Mouse (Mus musculus) frontal cortex, postnatal 25 days (tissue): ENCODE results near the gene Edaradd.

Experiments
- DNase-seq, 2 experiments: peaks; one replicate each; pipeline ENCODE4 v3.0.0; 2022; ENCODE audit warnings: low spot score in 2 of 2

Edaradd gene

GRCm38 (mm10) chr13:12519955-12520584, at the start of gene Edaradd:
TSS of gene Edaradd (minus strand) at chr13:12520438.
- DNase-seq, result peak in 1 of 2 experiments; percentile 9

DNA sequence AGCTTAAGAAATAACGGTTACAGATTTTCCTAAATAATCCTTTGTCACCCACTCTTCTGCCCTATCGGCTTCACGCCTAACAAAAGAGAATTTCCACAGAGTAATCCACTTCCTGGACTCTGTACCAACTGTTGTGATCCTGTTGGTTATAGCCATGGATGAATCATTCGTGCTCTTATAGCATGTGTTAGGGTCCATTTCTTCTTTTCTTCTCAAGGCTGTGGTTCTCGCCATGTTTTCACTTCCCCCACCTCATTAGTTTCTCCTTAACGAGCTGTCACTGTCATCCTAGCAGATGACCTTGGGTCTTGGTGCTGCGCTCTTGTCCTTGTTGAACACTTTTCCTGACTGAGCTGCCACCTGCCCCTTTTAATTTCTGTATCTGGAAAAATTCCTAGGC, 49.5 kb upstream of the Edaradd start:
- DNase-seq, result no peak

GRCm38 (mm10) chr13:12568597-12569469, 48.6 kb upstream of the Edaradd start:
- DNase-seq, result no peak

DNA sequence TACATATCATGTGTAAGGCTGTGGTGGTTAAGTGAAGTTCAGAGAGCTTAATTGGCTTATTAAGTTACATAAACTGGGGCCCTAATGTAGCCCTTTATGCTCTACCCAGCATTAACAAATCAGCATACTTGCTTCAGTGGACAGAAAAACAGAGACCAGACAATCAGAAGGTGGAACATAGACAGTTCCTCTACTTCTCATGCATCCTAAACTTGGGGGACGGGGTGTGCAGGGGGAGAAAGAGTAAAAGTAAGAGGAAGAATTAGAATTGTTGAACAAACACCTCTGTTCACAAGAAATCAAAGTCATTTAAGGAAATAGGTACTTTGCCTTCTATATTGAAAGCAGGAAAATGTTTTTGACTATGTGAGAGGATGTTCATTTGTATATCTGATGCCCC, 47.7 kb upstream of the Edaradd start:
- no peak for DNase-seq

- DNase-seq, result peak; percentile 97 to 98
Measured at GRCm38 (mm10) chr13:12565621-12566390, 45.6 kb upstream of the Edaradd start, which contains the start of gene Ero1lb. TSS of gene Ero1lb (plus strand) at chr13:12565874.

DNA sequence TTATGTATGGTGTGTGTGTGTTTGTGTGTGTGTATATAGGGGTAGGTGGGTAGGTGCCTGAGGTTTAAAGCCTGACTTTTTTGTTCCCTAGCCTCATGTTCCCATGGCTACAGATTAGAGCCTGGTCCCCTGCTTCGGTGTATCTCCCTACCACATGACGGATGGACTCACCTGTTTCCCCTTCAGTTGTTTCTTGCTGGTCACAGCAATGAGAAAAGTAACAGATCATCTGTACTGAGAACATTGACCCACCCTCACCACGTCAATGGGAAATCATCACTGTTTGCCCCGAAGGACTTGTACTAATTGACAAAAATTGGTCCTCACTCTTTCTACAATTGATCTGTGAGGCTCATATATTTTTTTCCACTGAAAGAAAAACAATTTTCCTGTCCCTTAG, 42.0 kb upstream of the Edaradd start:
- DNase-seq, result no peak

DNA sequence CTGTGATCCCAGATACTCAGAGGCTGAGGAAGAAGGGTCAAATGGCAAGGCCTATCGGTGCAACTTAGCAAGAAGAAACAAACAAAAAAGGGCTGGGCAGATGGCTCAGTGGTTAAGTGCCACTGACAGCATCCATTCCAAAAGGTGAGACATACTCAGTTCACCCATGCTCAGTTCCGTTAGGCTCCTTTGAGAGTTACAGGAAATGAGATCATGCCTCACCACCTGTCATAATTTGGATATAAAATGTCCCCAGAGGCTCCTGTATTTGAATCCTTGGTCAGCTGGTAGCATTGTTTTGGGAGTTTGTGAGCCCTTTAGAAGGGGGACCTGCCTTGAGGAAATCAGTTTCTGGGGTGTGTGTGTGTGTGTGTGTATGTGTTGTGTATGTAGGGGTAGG, 41.5 kb upstream of the Edaradd start:
- DNase-seq, result no peak

DNA sequence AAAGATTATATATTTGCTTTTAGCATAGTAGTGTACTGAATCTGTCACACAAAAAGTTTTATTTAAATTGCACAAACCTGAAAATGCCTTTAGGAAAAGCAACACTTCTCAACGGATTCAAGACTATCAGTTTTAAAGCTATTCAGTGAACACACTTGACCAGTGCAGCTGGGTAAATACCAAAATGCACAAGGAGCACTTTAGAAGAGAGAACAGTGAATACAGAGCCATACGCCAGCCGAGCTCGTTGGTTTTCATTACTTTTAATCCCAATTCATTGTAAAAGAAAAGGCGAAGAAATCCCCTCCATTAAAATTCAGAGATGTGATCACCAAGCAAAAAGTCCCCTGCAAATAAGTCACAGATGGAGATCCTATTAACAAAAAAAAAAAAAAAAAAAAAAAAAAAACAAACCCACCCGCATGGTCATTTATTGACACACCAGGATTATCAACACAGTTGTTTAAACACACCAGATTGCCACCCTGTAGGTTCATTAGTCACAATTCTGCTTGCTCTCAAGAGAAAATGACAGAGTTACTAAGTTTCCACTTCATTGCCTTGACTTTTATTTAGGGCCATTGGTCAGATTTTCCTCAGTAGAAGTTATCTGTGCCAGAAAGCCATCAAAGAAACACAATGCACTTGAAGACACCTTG, 39.4 kb upstream of the Edaradd start:
- no peak for DNase-seq

DNA sequence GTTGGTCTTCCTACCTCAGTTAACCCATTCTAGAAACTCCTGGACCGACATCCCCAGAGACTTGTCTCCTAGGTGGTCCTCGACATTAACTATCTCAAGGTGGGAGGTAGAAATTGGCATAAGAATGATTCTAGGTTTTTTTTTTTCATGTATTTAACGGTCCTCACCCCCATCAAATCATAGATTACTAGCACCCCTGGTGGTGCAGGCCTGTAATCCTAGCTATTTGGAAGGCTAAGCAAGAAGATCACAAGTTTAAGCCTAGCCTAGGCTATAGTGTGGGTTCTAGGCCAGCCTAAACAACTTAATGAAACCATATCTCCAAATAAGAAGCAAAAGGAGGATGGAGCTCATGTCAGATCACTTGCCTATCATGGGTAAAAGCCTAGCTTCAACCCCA, 38.8 kb upstream of the Edaradd start:
- no peak for DNase-seq

DNA sequence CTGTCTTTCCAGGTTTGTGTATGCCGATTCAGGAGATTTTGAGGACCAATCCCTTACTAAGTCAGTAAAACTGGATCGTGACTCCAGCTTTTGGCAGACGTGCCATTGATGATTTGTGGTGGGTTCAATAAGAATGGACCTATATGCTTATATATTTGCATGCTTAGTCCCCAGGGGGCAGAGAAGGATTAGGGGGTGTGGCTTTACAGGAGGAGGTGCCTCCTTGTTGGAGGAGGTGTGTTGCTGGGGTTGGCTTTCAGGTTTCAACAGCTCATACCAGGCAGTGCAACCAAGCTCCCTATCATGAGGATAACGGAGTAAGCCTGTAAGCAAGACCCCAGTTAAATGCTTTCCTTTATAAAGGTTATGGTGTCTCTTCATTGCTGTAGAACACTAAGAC, 34.0 kb upstream of the Edaradd start:
- DNase-seq, result no peak

DNA sequence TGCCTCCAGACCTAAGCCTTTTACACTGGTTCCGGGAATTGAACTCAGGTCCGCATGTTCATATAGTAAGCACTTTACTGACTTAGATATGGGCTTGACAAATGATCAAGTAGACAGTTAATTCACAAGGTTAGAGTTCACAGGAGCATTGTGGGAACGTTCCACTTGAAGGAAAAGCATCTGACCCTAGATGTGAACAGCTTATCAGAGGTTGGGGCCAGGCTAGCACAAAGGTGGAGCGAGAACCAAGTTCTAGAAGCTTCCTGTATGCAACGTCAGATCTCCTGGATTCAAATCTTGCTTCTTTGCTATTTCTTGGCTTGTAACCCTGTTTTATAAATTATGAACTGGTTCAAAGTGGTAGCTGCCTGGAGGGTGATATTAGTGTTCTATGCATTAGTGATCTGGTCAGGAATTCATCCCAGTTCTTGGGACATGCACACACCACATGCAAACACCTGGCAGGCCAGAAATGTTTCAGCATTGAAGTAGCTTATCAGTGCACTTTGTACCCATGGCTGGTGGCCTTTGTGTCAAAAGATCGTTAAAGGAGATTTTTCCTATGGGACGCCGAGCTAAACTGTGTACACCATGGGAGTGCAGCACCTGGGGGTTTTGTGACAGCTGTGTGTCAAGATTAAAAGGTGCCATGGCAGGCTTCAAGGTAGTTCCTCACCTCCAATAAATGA, 23.8 kb upstream of the Edaradd start:
- no peak for DNase-seq

- no peak for DNase-seq
Measured at GRCm38 (mm10) chr13:12543246-12543645, 23.0 kb upstream of the Edaradd start.

DNA sequence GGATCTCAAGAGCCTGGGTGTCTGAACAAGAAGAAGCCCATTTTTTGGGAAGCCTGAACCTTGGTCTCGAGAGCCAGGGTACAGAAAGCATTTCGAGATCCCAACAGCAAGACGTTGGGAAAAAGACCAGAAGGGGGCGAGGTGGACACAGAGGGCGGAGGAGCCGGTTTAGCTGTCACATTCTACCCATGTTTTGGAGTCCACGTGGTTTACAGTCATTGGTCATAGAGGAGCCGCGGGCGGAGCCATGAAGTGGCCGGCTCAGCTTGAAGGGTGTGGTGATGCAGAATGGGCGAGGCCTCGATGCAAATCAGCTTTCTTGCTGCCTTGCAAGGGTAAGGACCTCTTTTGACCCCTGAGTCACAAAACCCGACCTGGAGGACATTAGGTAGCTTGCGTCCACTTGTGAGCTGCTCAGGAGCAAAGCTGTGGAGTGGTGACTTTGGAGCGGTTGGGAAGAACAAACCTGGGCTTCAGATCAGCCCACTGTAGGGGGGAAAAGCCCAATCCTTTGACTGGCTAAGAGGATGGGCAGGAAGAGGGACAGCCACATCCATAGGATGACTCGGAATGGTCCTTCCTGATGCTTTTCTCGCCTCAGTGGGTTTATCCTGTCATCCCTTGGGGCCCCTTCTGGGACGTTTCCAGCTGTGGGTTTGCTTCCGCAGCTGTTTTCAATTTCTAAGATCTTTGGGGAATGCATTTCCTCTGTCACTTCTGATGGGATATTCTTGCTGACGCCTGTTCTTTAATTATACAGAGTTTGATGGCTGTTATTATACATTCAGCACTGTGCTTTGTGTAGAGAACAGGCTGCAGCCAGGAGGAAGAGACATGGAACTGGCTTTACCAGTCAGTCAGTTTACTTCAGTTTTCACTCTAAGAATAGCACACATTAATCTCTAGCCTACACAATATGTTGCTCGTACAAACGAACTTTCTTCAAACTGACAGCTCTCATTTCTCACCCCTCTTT, 22.1 kb upstream of the Edaradd start:
- no peak for DNase-seq

DNA sequence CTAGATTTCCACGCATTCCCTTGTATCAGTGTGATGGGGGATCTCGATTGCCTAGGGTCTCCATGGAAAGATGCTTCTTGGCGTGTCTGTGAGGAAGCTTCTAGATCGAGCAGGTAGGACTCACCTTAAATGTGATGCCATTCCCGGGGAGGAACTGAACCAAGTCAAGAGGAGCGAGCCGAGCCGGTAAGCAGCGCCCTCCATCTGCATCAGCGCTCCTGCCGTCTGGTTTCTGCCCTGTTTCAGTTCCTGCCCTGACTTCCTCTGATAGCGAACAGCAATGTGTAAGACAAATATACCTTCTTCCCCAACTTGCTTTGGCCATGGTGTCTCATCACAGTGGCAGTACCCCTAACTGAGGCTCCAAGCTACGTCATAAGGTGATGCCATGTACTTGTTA, 19.9 kb upstream of the Edaradd start:
- DNase-seq, result no peak

- DNase-seq, result no peak
Measured at GRCm38 (mm10) chr13:12539716-12540115, 19.5 kb upstream of the Edaradd start.

GRCm38 (mm10) chr13:12537971-12538370, 17.7 kb upstream of the Edaradd start:
- peak in 1 of 2 experiments; percentile 24 for DNase-seq

DNA sequence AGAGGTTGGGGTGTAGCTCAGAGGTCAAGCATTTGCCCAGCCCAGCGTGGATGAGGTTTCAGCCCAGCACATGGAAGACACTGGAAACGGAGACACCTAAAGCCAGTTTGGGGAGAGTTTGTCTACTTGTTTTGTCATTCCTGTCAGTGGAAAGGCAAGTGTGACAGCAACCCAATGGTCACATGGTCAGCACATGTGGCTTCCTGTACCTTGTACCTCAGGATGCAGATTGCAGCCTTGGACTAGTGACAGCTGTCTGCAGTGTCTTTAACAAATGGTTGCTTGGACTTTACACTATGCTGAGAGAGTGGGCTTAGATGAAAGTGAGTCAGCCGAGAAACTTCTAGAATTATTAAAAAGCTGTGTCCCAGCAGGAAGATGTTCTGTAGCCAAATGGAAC, 14.4 kb upstream of the Edaradd start:
- no peak for DNase-seq

DNA sequence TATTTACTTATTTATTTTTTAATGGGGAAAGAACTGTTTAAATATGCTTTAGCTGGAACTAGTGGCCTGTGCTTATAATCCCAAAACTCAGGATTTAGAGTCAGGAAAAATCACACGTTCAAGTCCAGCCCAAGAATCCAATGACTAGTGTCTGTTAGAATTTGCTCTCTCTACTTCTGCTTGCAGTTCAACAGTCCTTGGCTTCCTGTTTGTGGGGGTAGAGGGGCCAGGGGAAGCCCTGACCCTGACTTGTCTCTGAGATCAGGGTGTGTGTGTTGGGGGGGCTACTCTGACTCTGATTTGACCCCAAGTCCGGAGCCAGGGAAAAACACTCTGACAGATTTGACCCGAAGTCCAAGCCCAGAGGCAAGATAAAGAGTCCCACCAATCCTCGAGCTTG, 5.4 kb upstream of the Edaradd start:
- DNase-seq, result no peak

DNA sequence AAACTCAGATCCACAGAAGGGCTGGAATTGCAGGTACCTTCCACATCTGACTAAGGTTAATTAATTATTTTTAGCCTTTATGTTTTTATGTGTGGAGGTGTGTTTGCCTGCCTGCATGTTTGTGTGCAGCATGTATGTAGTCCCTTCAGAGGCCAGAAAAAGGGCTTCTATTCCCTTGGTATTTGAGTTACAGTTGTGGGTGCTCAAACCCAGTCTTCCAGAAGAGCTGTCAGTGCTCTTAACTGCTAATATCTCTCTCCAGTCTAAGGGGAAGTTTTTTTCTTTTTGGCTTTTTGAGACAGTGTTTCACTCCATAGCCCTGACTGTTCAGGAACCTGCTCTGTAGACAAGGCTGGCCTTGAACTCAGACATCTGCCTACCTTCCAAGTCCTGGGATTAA, 2.1 kb upstream of the Edaradd start:
- DNase-seq, result no peak

DNA sequence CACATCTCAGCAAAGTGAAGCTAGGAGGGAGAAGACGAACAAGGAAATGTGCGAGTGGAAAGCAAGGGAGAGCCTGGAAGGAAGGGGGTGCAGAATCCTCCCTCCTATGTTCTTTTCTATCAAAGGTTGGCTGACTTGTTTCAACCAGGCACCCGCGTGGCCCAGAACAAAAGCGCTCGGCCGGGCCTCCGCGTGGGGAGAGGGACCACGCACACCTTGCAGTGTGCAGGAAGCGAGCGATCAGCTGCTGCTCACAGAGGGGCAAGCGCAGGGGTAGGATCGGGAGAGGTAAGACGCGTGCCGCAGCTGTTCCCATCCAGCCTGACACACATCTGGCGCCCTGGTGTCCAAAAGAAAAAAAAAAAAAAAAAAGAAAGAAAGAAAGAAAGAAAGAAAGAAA, 867 bp downstream of the Edaradd start:
- DNase-seq, result no peak
